Mouse (Mus musculus): ENCODE measurements around the gene Dennd1b. TPM values are rescaled to one million over a fixed set of nuclear protein-coding genes. Genes with fewer than 3 reads are reported as not detected.
A peak's percentile ranks its signal among the peaks of the same experiment; 100 is the strongest.

Gene Dennd1b
- polyA plus RNA-seq, 1 experiment from 2014 or later, result 11.1 TPM

GRCm38 (mm10) chr1:139139644-139140043 is 176.4 kb downstream of the Dennd1b start:
- no peaks in the 10 kb centered on the region for H3K9me3 ChIP-seq (replicated peaks)
- DNase-seq (ENCODE audit: low spot score), result no peak
- H3K27ac ChIP-seq, result no peak overlapping the region
- H3K36me3 ChIP-seq, result peaks cover 9% of the 10 kb centered on the region
- no peaks in the 10 kb centered on the region for H3K27me3 ChIP-seq (ENCODE audit: low read depth, poor library complexity, severe bottlenecking)
- 61% methylated on average over 1 of the region's 1 CpGs for WGBS
- H3K4me3 ChIP-seq, result no peak overlapping the region
- no peaks in the 10 kb centered on the region for H3K4me1 ChIP-seq

- Histone ChIP-seq H3K4me3 (no peak overlapping the region), H3K36me3 (peaks cover 31% of the 10 kb centered on the region), H3K27me3 (ENCODE audit: low read depth, poor library complexity, severe bottlenecking) (no peaks in the 10 kb centered on the region), H3K4me1 (no peaks in the 10 kb centered on the region), H3K27ac (no peak overlapping the region), H3K9me3 (replicated peaks) (no peaks in the 10 kb centered on the region)
- no peak for DNase-seq (ENCODE audit: low spot score)
- 98% methylated on average over 1 of the region's 2 CpGs for WGBS
These were observed 182.3 kb downstream of the Dennd1b start for GRCm38 (mm10) chr1:139145516-139145915.

GRCm38 (mm10) chr1:139146306-139146705 is 183.1 kb downstream of the Dennd1b start:
- Histone ChIP-seq H3K27me3 (ENCODE audit: low read depth, poor library complexity, severe bottlenecking) (no peaks in the 10 kb centered on the region), H3K27ac (no peak overlapping the region), H3K9me3 (replicated peaks) (no peaks in the 10 kb centered on the region), H3K4me3 (no peak overlapping the region), H3K36me3 (peaks cover 31% of the 10 kb centered on the region), H3K4me1 (no peaks in the 10 kb centered on the region)
- DNase-seq (ENCODE audit: low spot score), result no peak
- WGBS, result 86% methylated on average over 3 of the region's 3 CpGs

DNA sequence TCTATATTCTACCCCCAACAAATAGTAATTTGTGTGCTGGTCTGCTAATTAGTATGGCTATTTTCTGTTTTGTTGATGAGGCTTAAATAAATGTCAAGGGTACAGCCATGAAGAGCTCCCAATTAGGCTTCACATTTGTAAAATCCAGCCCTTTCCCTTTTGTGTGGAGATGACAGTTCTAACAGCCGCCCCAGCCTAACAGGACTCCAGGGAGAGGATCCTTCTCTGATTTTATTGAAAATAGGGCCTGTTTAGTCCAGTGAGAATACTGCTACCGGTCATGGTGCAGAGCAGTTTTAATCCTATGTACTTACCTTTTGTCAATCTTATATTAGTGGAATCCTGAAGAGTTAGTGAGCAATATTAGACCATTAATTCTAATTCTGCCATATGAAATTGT is 189.8 kb downstream of the Dennd1b start:
- Histone ChIP-seq H3K4me3 (no peak overlapping the region), H3K9me3 (replicated peaks) (no peaks in the 10 kb centered on the region), H3K4me1 (peaks cover 10% of the 10 kb centered on the region; the same call in 1 of the 2 replicates), H3K36me3 (peaks cover 3% of the 10 kb centered on the region), H3K27me3 (ENCODE audit: low read depth, poor library complexity, severe bottlenecking) (no peaks in the 10 kb centered on the region), H3K27ac (no peak overlapping the region)
- 88% methylated on average over 2 of the region's 2 CpGs for WGBS
- no peak for DNase-seq (ENCODE audit: low spot score)

GRCm38 (mm10) chr1:139153493-139153892 is 190.3 kb downstream of the Dennd1b start:
- Histone ChIP-seq H3K27ac (no peak overlapping the region), H3K4me1 (peaks cover 15% of the 10 kb centered on the region; the same call in 1 of the 2 replicates), H3K36me3 (peaks cover 3% of the 10 kb centered on the region), H3K4me3 (no peak overlapping the region), H3K9me3 (replicated peaks) (no peaks in the 10 kb centered on the region), H3K27me3 (ENCODE audit: low read depth, poor library complexity, severe bottlenecking) (no peaks in the 10 kb centered on the region)
- DNase-seq (ENCODE audit: low spot score), result no peak
- WGBS, result 69% methylated on average over 6 of the region's 6 CpGs

GRCm38 (mm10) chr1:139156397-139156796 is 193.2 kb downstream of the Dennd1b start:
- Histone ChIP-seq H3K9me3 (replicated peaks) (no peaks in the 10 kb centered on the region), H3K27me3 (ENCODE audit: low read depth, poor library complexity, severe bottlenecking) (no peaks in the 10 kb centered on the region), H3K27ac (no peak overlapping the region), H3K4me1 (peaks cover 20% of the 10 kb centered on the region; the same call in 1 of the 2 replicates), H3K4me3 (no peak overlapping the region), H3K36me3 (no peaks in the 10 kb centered on the region)
- 27% methylated on average over 3 of the region's 3 CpGs for WGBS
- DNase-seq (ENCODE audit: low spot score), result no peak

DNA sequence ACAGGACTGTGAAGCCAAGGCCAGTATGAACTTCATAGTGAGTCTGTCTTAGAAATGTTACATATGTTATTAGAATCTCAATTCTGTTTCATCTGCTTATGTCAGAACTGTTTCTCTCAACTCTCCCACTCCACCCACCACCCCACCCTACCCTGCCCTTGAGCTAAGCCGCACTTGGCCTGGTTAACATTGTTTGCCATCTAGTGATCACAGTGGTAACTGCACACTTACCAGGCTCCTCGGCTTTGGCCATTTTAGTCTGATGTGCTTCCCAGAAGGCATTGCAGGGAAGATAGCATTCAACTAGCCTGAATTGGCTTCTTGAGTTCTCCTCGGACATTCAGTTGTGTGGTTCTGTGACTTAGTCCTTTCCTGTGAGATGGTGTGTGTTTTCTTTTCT is 198.4 kb downstream of the Dennd1b start:
- Histone ChIP-seq H3K27me3 (ENCODE audit: low read depth, poor library complexity, severe bottlenecking) (no peaks in the 10 kb centered on the region), H3K36me3 (no peaks in the 10 kb centered on the region), H3K9me3 (replicated peaks) (no peaks in the 10 kb centered on the region), H3K27ac (no peak overlapping the region), H3K4me3 (no peak overlapping the region), H3K4me1 (peaks cover 28% of the 10 kb centered on the region; the same call in 1 of the 2 replicates)
- WGBS, result 68% methylated on average over 3 of the region's 3 CpGs
- no peak for DNase-seq (ENCODE audit: low spot score)

DNA sequence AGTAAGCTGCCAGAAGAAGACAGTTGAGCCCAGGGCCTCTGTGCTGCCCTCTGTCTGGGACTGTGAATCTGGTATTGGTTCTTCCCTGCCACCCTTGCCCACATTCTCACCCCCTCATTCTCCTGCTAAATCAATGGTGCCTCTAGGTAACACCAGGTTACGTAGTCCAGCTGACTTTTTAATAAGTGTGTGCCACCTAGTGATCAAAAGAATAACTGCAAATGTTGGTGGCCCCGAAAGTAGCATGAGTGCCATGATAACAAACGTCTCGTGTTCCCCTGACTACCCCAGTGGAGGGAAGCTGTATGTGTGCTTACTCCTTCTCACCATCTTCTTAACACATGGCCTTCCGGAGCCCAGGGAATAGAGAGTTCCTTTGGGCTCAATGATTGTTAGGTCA is 199.6 kb downstream of the Dennd1b start:
- Histone ChIP-seq H3K4me1 (peaks cover 20% of the 10 kb centered on the region; the same call in 1 of the 2 replicates), H3K9me3 (replicated peaks) (no peaks in the 10 kb centered on the region), H3K4me3 (no peak overlapping the region), H3K27me3 (ENCODE audit: low read depth, poor library complexity, severe bottlenecking) (no peaks in the 10 kb centered on the region), H3K36me3 (peaks cover 3% of the 10 kb centered on the region; the same call in 1 of the 2 replicates), H3K27ac (no peak overlapping the region)
- whole genome bisulfite sequencing, result 40% methylated on average over 5 of the region's 5 CpGs
- no peak for DNase-seq (ENCODE audit: low spot score)

GRCm38 (mm10) chr1:139174058-139174832 is 211.0 kb downstream of the Dennd1b start:
- no peak for DNase-seq (ENCODE audit: low spot score)
- 90% methylated on average over 3 of the region's 3 CpGs for WGBS

DNA sequence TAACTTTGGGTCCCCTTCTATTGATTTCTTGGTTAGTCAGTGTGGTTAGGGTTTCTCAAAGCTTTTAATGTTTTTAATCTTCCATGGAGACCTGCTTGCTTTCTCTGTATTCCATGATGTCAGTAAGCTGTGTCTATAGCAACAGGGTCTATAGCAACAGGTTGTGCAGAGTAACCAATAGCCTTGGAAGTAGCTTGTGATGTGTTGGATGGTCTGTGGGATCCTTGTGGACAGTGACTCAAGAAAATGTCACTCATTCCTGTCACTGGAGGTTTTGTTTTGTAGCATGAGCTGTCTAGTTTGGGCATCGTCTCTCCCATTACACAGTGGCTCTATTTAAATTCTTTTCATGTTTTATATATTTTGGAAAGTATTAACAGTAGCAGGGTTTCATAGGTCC is 216.5 kb downstream of the Dennd1b start:
- no peak for DNase-seq (ENCODE audit: low spot score)
- Histone ChIP-seq H3K9me3 (replicated peaks) (no peaks in the 10 kb centered on the region), H3K27ac (no peak overlapping the region), H3K4me1 (peaks cover 3% of the 10 kb centered on the region; the same call in 1 of the 2 replicates), H3K4me3 (no peak overlapping the region), H3K27me3 (ENCODE audit: low read depth, poor library complexity, severe bottlenecking) (no peaks in the 10 kb centered on the region), H3K36me3 (no peaks in the 10 kb centered on the region)
- 96% methylated on average over 1 of the region's 1 CpGs for WGBS

More at GRCm38 (mm10) chr1:139174058-139174832, 211.0 kb downstream of the Dennd1b start:
- no peak overlapping the region for H3K4me3 ChIP-seq
- H3K9me3 ChIP-seq (replicated peaks), result no peaks in the 10 kb centered on the region
- H3K36me3 ChIP-seq, result peaks cover 12% of the 10 kb centered on the region
- no peak overlapping the region for H3K27ac ChIP-seq
- no peaks in the 10 kb centered on the region for H3K27me3 ChIP-seq (ENCODE audit: low read depth, poor library complexity, severe bottlenecking)
- no peaks in the 10 kb centered on the region for H3K4me1 ChIP-seq

GRCm38 (mm10) chr1:139180481-139181149 is 217.4 kb downstream of the Dennd1b start:
- Histone ChIP-seq H3K4me3 (no peak overlapping the region), H3K27ac (no peak overlapping the region), H3K27me3 (ENCODE audit: low read depth, poor library complexity, severe bottlenecking) (no peaks in the 10 kb centered on the region), H3K4me1 (peaks cover 3% of the 10 kb centered on the region; the same call in 1 of the 2 replicates), H3K9me3 (replicated peaks) (no peaks in the 10 kb centered on the region), H3K36me3 (no peaks in the 10 kb centered on the region)
- 90% methylated on average over 6 of the region's 6 CpGs for WGBS
- DNase-seq (ENCODE audit: low spot score), result no peak

DNA sequence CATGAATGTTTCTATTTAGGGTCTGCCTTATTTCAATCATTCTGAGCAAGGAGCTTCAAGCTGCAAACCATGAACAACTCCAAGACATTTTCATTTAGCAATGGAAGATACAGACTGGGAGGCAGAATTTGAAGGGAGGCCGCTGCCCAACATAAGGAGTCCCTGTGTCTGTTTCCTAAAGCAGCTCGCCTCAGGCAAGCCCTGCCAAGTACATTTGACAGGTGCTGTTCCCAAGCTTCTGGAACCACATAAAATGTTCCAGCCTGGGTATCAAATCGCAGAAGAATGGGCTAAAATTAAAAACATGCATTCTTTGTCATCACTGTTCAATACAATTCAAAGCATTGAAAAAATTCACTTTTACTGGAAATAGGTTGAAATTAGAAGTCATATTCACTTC is 229.4 kb downstream of the Dennd1b start:
- no peak for DNase-seq (ENCODE audit: low spot score)
- no peaks in the 10 kb centered on the region for H3K9me3 ChIP-seq (replicated peaks)
- no peak overlapping the region for H3K27ac ChIP-seq
- no peaks in the 10 kb centered on the region for H3K27me3 ChIP-seq (ENCODE audit: low read depth, poor library complexity, severe bottlenecking)
- H3K4me1 ChIP-seq, result peaks cover 38% of the 10 kb centered on the region
- 55% methylated on average over 3 of the region's 3 CpGs for WGBS
- no peaks in the 10 kb centered on the region for H3K36me3 ChIP-seq
- no peak overlapping the region for H3K4me3 ChIP-seq

DNA sequence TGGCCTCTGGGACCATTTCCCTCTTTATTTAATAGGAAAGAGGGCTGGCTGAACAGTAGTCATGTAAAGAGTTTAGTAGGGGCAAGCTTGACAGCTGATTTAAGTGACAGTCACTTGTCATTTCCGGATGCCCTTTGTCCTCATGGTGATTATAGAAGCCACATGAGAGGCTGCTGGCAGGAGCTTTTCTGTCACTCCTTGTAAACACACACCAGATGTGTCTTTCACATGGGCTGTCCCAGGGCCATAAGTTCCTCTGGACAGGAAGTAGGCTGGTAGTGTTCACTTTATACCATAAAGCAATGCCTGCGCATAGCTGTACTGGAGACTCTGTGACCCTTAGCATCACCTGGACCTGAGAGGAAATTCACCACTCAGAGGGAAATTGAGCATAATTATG is 230.8 kb downstream of the Dennd1b start:
- Histone ChIP-seq H3K27me3 (ENCODE audit: low read depth, poor library complexity, severe bottlenecking) (no peaks in the 10 kb centered on the region), H3K27ac (peak overlapping the region; percentile 72), H3K9me3 (replicated peaks) (no peaks in the 10 kb centered on the region), H3K4me1 (peaks cover 38% of the 10 kb centered on the region), H3K36me3 (no peaks in the 10 kb centered on the region), H3K4me3 (peak overlapping the region; percentile 13)
- DNase-seq (ENCODE audit: low spot score), result peak; percentile 60
- 21% methylated on average over 2 of the region's 2 CpGs for WGBS

All from limb, embryonic 10.5 days (tissue).